Mouse (Mus musculus): ENCODE data around the gene Tmem40.

DNA sequence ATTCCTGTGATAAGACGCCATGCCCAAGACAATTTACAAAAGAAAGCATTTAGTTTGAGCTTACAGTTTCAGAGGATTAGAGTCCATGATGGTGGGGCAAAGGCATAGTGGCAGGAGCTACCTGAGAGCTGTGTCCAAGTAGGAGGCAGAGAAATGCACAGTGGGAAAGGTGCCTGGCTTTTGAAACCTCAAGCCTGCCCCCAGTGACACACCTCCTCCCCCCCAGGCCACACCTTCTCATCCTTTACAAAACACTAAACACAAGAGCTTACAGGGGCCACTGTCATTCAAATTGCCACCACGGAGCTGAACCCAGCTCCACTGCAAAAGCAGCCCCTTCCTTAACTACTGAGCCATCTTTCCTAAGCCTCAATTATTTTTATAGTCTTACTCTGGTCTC lies 34.6 kb downstream of the Tmem40 start:
- TF ChIP-seq POLR2A (IDR thresholded peaks at IDR 0.05; ENCODE audit: borderline replicate concordance, low read depth, low read length) (no peak), CTCF (IDR thresholded peaks at IDR 0.05; ENCODE audit: low read depth, low read length) (no peak)

Measured in bone marrow macrophage, adult 2 months (primary cell).